Mouse (Mus musculus) liver, adult 2 months (tissue): ENCODE measurements at regions not wholly inside any gene's neighbourhood (a gene's known extent, or its start where the extent isn't known, plus 50 kb on each side); places are given as distances from the start of the nearest gene placed in this dataset.

ENCODE experiments used
- CTCF ChIP-seq: fragments of 200-500 bp; IDR thresholded peaks from 2 replicates; pipeline ENCODE4 v1.5.1; 2011; ENCODE audit warnings: low read depth, low read length, control low read depth
- POLR2A ChIP-seq: fragments of 200-500 bp; IDR thresholded peaks from 2 replicates; pipeline ENCODE4 v1.6.1; 2011; ENCODE audit warnings: low read length, control low read depth; ENCODE audit not compliant: insufficient read depth; ENCODE audit errors: extremely low read depth

DNA sequence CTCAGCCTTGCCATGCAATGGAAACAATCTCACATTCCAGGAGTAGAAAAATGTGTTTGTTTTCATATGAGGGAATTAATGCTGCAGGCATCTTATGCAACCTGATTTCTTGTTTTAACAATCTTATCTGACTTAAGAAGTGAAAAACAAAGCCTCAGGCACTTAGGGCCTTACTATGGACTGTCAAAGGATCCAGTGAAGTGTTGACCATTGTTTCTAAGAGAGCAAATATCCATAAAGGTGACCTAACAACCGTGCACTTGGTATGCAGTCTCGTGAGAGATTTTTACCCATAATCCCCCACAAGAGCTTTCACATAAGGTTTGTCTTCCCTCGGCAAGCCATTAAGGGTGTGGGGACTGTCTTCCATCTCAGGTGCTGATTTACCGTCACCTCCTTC lies 166.6 kb upstream of the Chrm2 start:
- TF ChIP-seq POLR2A, result no peak
- TF ChIP-seq CTCF, result no peak
